Mouse (Mus musculus) myocyte (in vitro differentiated cells): Measurements from ENCODE around the gene Odaph.

Experiments used
- CEBPB ChIP-seq: IDR thresholded peaks from 2 replicates; pipeline ENCODE4 v1.6.1; 2011; ENCODE audit warnings: mild to moderate bottlenecking, moderate library complexity; ENCODE audit not compliant: poor library complexity, insufficient read depth, severe bottlenecking
- E2F4 ChIP-seq: IDR thresholded peaks from one replicate; pipeline ENCODE4 v1.6.1; 2011; ENCODE audit warnings: mild to moderate bottlenecking, control low read depth, moderate library complexity; ENCODE audit not compliant: insufficient read depth
- POLR2A ChIP-seq: IDR thresholded peaks from one replicate; pipeline ENCODE4 v1.6.1; 2011; ENCODE audit warnings: low read depth, mild to moderate bottlenecking, control low read depth, moderate library complexity; ENCODE audit not compliant: insufficient read length
- REST ChIP-seq: IDR thresholded peaks from one replicate; pipeline ENCODE4 v1.6.1; 2011; ENCODE audit warnings: mild to moderate bottlenecking, control low read depth, moderate library complexity; ENCODE audit not compliant: insufficient read depth, insufficient read length
- SRF ChIP-seq: IDR thresholded peaks from one replicate; pipeline ENCODE4 v1.6.1; 2011; ENCODE audit warnings: low read depth; ENCODE audit not compliant: control insufficient read depth, insufficient read length
- TCF12 ChIP-seq: IDR thresholded peaks from one replicate; pipeline ENCODE4 v1.6.1; 2011; ENCODE audit warnings: mild to moderate bottlenecking, control low read depth; ENCODE audit not compliant: poor library complexity, insufficient read depth, severe bottlenecking

GRCm38 (mm10) chr5:91983490-91983889 is 3.8 kb upstream of the Odaph start:
- TF ChIP-seq SRF (no peak), TCF12 (no peak), CEBPB (no peak), E2F4 (no peak), POLR2A (no peak), REST (no peak)
